Mouse (Mus musculus) MEL (cell line): Measurements from ENCODE around the gene Pkd1. TPM values are rescaled to one million over a fixed set of nuclear protein-coding genes. Genes with fewer than 3 reads are reported as not detected.

Experiments used
- DNase-seq: peaks from one replicate; pipeline ENCODE4 v3.0.0; 2011; ENCODE audit warnings: low read depth, low spot score
- H3K27ac ChIP-seq: 2 replicates; pipeline ENCODE4 v1.5.1; 2012; ENCODE audit warnings: low read depth, mild to moderate bottlenecking, control low read depth, low read length, moderate library complexity; ENCODE audit not compliant: control insufficient read depth
- H3K27me3 ChIP-seq, 2 experiments: fragments of 150-350 bp in 1 of 2; sonication (generic) in 1 of 2; 2 replicates each; pipeline ENCODE4 v1.6.1; 2012; ENCODE audit warnings: low read length in 2 of 2, mild to moderate bottlenecking in 2 of 2, improper control_type of control experiment in 1 of 2, moderate library complexity in 1 of 2; ENCODE audit not compliant: insufficient read depth in 2 of 2, control insufficient read depth in 1 of 2
- H3K36me3 ChIP-seq, 2 experiments: 2 replicates each; pipeline ENCODE4 v1.6.1; 2012 to 2014; ENCODE audit warnings: low read length in 2 of 2, improper control_type of control experiment in 1 of 2, inconsistent platforms in 1 of 2, mild to moderate bottlenecking in 1 of 2; ENCODE audit not compliant: insufficient read depth in 2 of 2, control insufficient read depth in 1 of 2
- H3K4me1 ChIP-seq, 2 experiments: fragments of 150-350 bp in 1 of 2; sonication (generic) in 1 of 2; 2 replicates each; pipeline ENCODE4 v1.6.1; 2012; ENCODE audit warnings: low read length in 2 of 2, improper control_type of control experiment in 1 of 2, mild to moderate bottlenecking in 1 of 2; ENCODE audit not compliant: insufficient read depth in 2 of 2, control insufficient read depth in 1 of 2
- H3K4me3 ChIP-seq, 2 experiments: fragments of 150-350 bp in 1 of 2; sonication (generic) in 1 of 2; 2 replicates each; pipeline ENCODE4 v1.5.1; 2012; ENCODE audit warnings: low read depth in 2 of 2, low read length in 2 of 2, mild to moderate bottlenecking in 2 of 2, moderate library complexity in 2 of 2, control low read depth in 1 of 2, improper control_type of control experiment in 1 of 2; ENCODE audit not compliant: control insufficient read depth in 1 of 2, insufficient read depth in 1 of 2
- H3K79me2 ChIP-seq: 2 replicates; pipeline ENCODE4 v1.6.1; 2012; ENCODE audit warnings: mild to moderate bottlenecking, low read length, moderate library complexity; ENCODE audit not compliant: control insufficient read depth, poor library complexity, insufficient read depth
- H3K9ac ChIP-seq: 2 replicates; pipeline ENCODE4 v1.6.1; 2012; ENCODE audit warnings: low read depth, mild to moderate bottlenecking, control low read depth, low read length, moderate library complexity; ENCODE audit not compliant: control insufficient read depth, poor library complexity, severe bottlenecking
- H3K9me3 ChIP-seq: fragments of 150-350 bp; sonication (generic); replicated peaks from 2 replicates; pipeline ENCODE4 v1.6.1; 2012; ENCODE audit warnings: mild to moderate bottlenecking, low read length, improper control_type of control experiment, moderate library complexity; ENCODE audit not compliant: insufficient read depth
- BHLHE40 ChIP-seq: IDR thresholded peaks from 2 replicates; pipeline ENCODE4 v1.6.1; 2012; ENCODE audit warnings: low read depth, mild to moderate bottlenecking, inconsistent platforms, low read length, improper control_type of control experiment, borderline replicate concordance
- CHD1 ChIP-seq: IDR thresholded peaks from 2 replicates; pipeline ENCODE4 v1.6.1; 2012; ENCODE audit warnings: low read depth, mild to moderate bottlenecking, inconsistent platforms, low read length, improper control_type of control experiment
- CTCF ChIP-seq, 3 experiments: IDR thresholded peaks in 2 of 3; conservative IDR thresholded peaks in 1 of 3; 2 replicates each; pipeline ENCODE4 v1.5.1; 2011 to 2012; ENCODE audit warnings: low read length in 3 of 3, low read depth in 2 of 3, mild to moderate bottlenecking in 2 of 3, improper control_type of control experiment in 1 of 3, inconsistent platforms in 1 of 3, mixed read lengths in 1 of 3, moderate library complexity in 1 of 3; ENCODE audit not compliant: control insufficient read depth in 1 of 3, insufficient read depth in 1 of 3, poor library complexity in 1 of 3, severe bottlenecking in 1 of 3
- E2F4 ChIP-seq: IDR thresholded peaks from 2 replicates; pipeline ENCODE4 v1.6.1; 2011; ENCODE audit warnings: low read depth, low read length, improper control_type of control experiment, borderline replicate concordance
- ELF1 ChIP-seq: IDR thresholded peaks from 2 replicates; pipeline ENCODE4 v1.6.1; 2014; ENCODE audit warnings: low read depth, mild to moderate bottlenecking, inconsistent platforms, low read length, improper control_type of control experiment, moderate library complexity
- EP300 ChIP-seq, 2 experiments: IDR thresholded peaks; 2 replicates each; pipeline ENCODE4 v1.6.1; 2011; ENCODE audit warnings: improper control_type of control experiment in 2 of 2, low read length in 2 of 2, low read depth in 1 of 2, mild to moderate bottlenecking in 1 of 2
- GATA1 ChIP-seq: IDR thresholded peaks from 2 replicates; pipeline ENCODE4 v1.6.1; 2011; ENCODE audit warnings: low read depth, low read length, improper control_type of control experiment
- JUND ChIP-seq: IDR thresholded peaks from 2 replicates; pipeline ENCODE4 v1.6.1; 2011; ENCODE audit warnings: low read depth, mild to moderate bottlenecking, improper control_type of control experiment, low read length
- MAZ ChIP-seq: IDR thresholded peaks from 2 replicates; pipeline ENCODE4 v1.6.1; 2012; ENCODE audit warnings: low read depth, mild to moderate bottlenecking, inconsistent platforms, low read length, improper control_type of control experiment
- POLR2AphosphoS5 ChIP-seq: IDR thresholded peaks from 2 replicates; pipeline ENCODE4 v1.6.1; 2012; ENCODE audit warnings: low read depth, borderline replicate concordance, mild to moderate bottlenecking, inconsistent platforms, low read length, moderate library complexity, mixed read lengths
- SMC3 ChIP-seq: IDR thresholded peaks from 2 replicates; pipeline ENCODE4 v1.6.1; 2011; ENCODE audit warnings: low read depth, low read length, improper control_type of control experiment
- TBP ChIP-seq: IDR thresholded peaks from 2 replicates; pipeline ENCODE4 v1.8.0; 2011; ENCODE audit warnings: low read depth, low read length, improper control_type of control experiment
- TCF12 ChIP-seq: IDR thresholded peaks from 2 replicates; pipeline ENCODE4 v1.6.1; 2014; ENCODE audit warnings: low read depth, mild to moderate bottlenecking, inconsistent platforms, low read length, improper control_type of control experiment, moderate library complexity
- UBTF ChIP-seq: IDR thresholded peaks from 2 replicates; pipeline ENCODE4 v1.6.1; 2012; ENCODE audit warnings: low read depth, mild to moderate bottlenecking, inconsistent platforms, low read length, improper control_type of control experiment, moderate library complexity, borderline replicate concordance; ENCODE audit not compliant: insufficient read depth
- USF1 ChIP-seq: IDR thresholded peaks from 2 replicates; pipeline ENCODE4 v1.6.1; 2014; ENCODE audit warnings: low read depth, mild to moderate bottlenecking, inconsistent platforms, low read length, improper control_type of control experiment, moderate library complexity
- USF2 ChIP-seq, 2 experiments: IDR thresholded peaks; 2 replicates each; pipeline ENCODE4 v1.6.1; 2011 to 2012; ENCODE audit warnings: improper control_type of control experiment in 2 of 2, low read length in 2 of 2, borderline replicate concordance in 1 of 2, inconsistent platforms in 1 of 2, low read depth in 1 of 2, mild to moderate bottlenecking in 1 of 2; ENCODE audit not compliant: insufficient read depth in 1 of 2
- ZC3H11A ChIP-seq: IDR thresholded peaks from 2 replicates; pipeline ENCODE4 v1.6.1; 2012; ENCODE audit warnings: low read depth, mild to moderate bottlenecking, inconsistent platforms, low read length, improper control_type of control experiment
- ZNF384 ChIP-seq: IDR thresholded peaks from 2 replicates; pipeline ENCODE4 v1.6.1; 2012; ENCODE audit warnings: low read depth, mild to moderate bottlenecking, inconsistent platforms, low read length, improper control_type of control experiment
- polyA plus RNA-seq, 2 experiments: library from polyadenylated mRNA; stranded (reverse) in 1 of 2; unstranded in 1 of 2; fragments of >175 nt in 1 of 2; fragments of >200 nt in 1 of 2; gene quantifications; 2 replicates each; pipeline versions ENCODE4 v1.2.1 to v1.2.4; 2012; ENCODE audit warnings: low replicate concordance in 2 of 2, low read depth in 1 of 2; ENCODE audit not compliant: insufficient read length in 2 of 2, insufficient read depth in 1 of 2, missing spikeins in 1 of 2
- total RNA-seq: library from RNA; depleted of rRNA; stranded (reverse); fragments of 300-350 nt; gene quantifications from 2 replicates; pipeline ENCODE4 v1.2.3, GENCODE M21; 2012

Pkd1 gene
- total and polyA plus RNA-seq, 3 experiments = 10.6 to 10.7 TPM; not detected in 1

DNA sequence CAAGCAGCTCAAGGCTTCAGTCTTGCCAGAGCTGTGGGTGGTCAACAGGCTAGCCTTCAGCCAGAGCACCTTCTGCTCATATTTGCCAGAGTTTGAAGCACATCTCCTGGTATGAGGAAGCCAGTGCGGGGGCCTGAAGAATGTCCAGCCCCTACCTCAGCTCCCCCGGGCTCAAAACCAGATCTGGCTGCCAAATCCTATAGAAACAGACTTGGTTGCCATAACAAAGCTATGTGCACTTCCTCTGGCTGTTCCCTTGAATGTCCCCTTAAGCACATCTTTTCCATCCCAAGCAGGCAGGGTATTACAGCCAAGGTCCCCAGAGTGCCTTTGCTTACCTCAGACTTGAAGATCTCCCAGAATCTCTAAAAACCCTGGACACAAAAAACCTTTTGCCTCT, 24.9 kb upstream of the Pkd1 start:
- H3K4me1 ChIP-seq = peaks cover 0 to 6% of the 10 kb centered on the region in 2 experiments; a peak in 1 of 4 replicates
- peaks cover 58% of the 10 kb centered on the region for H3K79me2 ChIP-seq
- no peaks in the 10 kb centered on the region for H3K27me3 ChIP-seq
- peaks cover 0 to 10% of the 10 kb centered on the region in 2 experiments; a peak in 3 of 4 replicates for H3K36me3 ChIP-seq
- no peak for TF ChIP-seq CTCF (IDR thresholded peaks at IDR 0.05 in 2 of 3, conservative IDR thresholded peaks at IDR 0.05 in 1 of 3; ENCODE audit: control insufficient read depth in 1 of 3, insufficient read depth in 1 of 3, low read depth in 2 of 3, low read length in 3 of 3, poor library complexity in 1 of 3, severe bottlenecking in 1 of 3)
- TF ChIP-seq ZC3H11A = no peak
- TF ChIP-seq ZNF384 = no peak
- TF ChIP-seq CHD1 = no peak
- TF ChIP-seq TBP = no peak
- TF ChIP-seq E2F4 = no peak
- no peak for TF ChIP-seq POLR2AphosphoS5
- TF ChIP-seq MAZ = no peak
- TF ChIP-seq GATA1 = no peak
- TF ChIP-seq SMC3 = no peak
- no peak for TF ChIP-seq UBTF
- no peak for TF ChIP-seq ELF1
- TF ChIP-seq JUND = no peak
- TF ChIP-seq EP300 (IDR thresholded peaks at IDR 0.05; ENCODE audit: low read depth in 1 of 2, low read length in 2 of 2) = no peak
- TF ChIP-seq TCF12 = no peak
- no peak for TF ChIP-seq USF2 (IDR thresholded peaks at IDR 0.05; ENCODE audit: borderline replicate concordance in 1 of 2, insufficient read depth in 1 of 2, low read depth in 1 of 2, low read length in 2 of 2)
- TF ChIP-seq BHLHE40 = no peak
- no peak for TF ChIP-seq USF1
- TF ChIP-seq, all 39 proteins: peak for 0
- no peak for DNase-seq
- Histone ChIP-seq H3K4me3 (no peak overlapping the region), H3K27ac (no peak overlapping the region), H3K9ac (no peak overlapping the region), H3K9me3 (no peaks in the 10 kb centered on the region)

DNA sequence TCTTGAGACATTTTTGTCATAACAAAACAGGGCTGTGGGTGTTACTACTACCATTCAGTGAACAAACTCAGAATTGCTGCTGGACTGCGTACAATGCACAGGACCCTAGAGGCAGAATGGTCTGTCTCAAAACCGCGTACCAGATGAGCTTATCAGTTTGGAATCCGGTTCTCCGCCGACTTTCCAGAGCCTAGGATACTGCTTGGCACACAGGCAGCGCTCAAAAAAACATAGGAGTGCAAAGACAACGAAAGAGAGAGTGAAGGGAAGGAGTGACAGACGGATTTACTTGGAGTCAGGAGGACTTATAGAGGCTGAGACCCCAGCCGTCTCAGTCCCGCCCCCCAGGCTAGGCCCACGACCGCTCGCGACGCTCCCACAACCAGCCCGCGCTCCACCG, 22.3 kb upstream of the Pkd1 start:
- H3K9me3 ChIP-seq = no peaks in the 10 kb centered on the region
- no peaks in the 10 kb centered on the region for H3K27me3 ChIP-seq
- peak overlapping the region; percentile 44 for H3K27ac ChIP-seq
- peaks cover 0 to 10% of the 10 kb centered on the region in 2 experiments; a peak in 3 of 4 replicates for H3K36me3 ChIP-seq
- H3K4me3 ChIP-seq = peak overlapping the region; percentile 77 to 78
- H3K4me1 ChIP-seq = peaks cover 0 to 8% of the 10 kb centered on the region in 2 experiments; a peak in 1 of 4 replicates
- peaks cover 46% of the 10 kb centered on the region for H3K79me2 ChIP-seq
- TF ChIP-seq GATA1 (peak; percentile 61), CTCF (IDR thresholded peaks at IDR 0.05 in 2 of 3, conservative IDR thresholded peaks at IDR 0.05 in 1 of 3; ENCODE audit: control insufficient read depth in 1 of 3, insufficient read depth in 1 of 3, low read depth in 2 of 3, low read length in 3 of 3, poor library complexity in 1 of 3, severe bottlenecking in 1 of 3) (no peak), CHD1 (0 out of 2 replicates have a peak, but pooled peaks have one; percentile 74)
- peak overlapping the region; percentile 86 for H3K9ac ChIP-seq
- no peak for DNase-seq
